9 mouse cellular contexts compared by ENCODE assay signal in genomic region chr3:152666991-152667355, GRCm38 (mm10). TPM values are rescaled to one million over a fixed set of nuclear protein-coding genes. Genes with fewer than 3 reads are reported as not detected.
A peak's percentile ranks its signal among the peaks of the same experiment; 100 is the strongest.
DNase-seq lines count a peak whose midpoint lies in the region; ATAC-seq and TF ChIP-seq lines count a peak whose summit lies in the region.
"Had no signal": no experiment of that assay in that cellular context is flagged by ENCODE, and none has a peak within 500 bp of the region (broad histone marks: within the 10 kb centered on the region; RNA-seq: fewer than 3 reads in every experiment).

No protein-coding gene starts in this region.

- peak overlapping the region; percentile 68 for H3K4me3 ChIP-seq in forebrain, embryonic 10.5 days
- peak overlapping the region; percentile 59 for H3K4me3 ChIP-seq in midbrain, embryonic 13.5 days (replicated peaks)
- no peak overlapping the region for H3K4me3 ChIP-seq in thymus, adult 2 months (ENCODE audit: control insufficient read depth, insufficient read depth, low read length)

- peaks cover 15% of the 10 kb centered on the region for H3K4me1 ChIP-seq in forebrain, embryonic 10.5 days
- peaks cover 12% of the 10 kb centered on the region for H3K4me1 ChIP-seq in midbrain, embryonic 13.5 days (replicated peaks)
- no peaks in the 10 kb centered on the region for H3K4me1 ChIP-seq in thymus, adult 2 months (replicated peaks; ENCODE audit: control insufficient read depth, insufficient read depth, low read length)

- peak overlapping the region; percentile 70 for H3K9ac ChIP-seq in midbrain, embryonic 13.5 days (replicated peaks)

- TF ChIP-seq POLR2A in thymus, adult 2 months (IDR thresholded peaks at IDR 0.05; ENCODE audit: control insufficient read depth, extremely low read depth, insufficient read depth, low read length, poor library complexity): no peak

- TF ChIP-seq CTCF in thymus, adult 2 months (IDR thresholded peaks at IDR 0.05; ENCODE audit: borderline replicate concordance, control insufficient read depth, extremely low read depth, insufficient read depth, low read length, poor library complexity): no peak

- H3K27ac ChIP-seq in forebrain, embryonic 10.5 days: no peak overlapping the region
- no peak overlapping the region for H3K27ac ChIP-seq in midbrain, embryonic 13.5 days
- no peak overlapping the region for H3K27ac ChIP-seq in thymus, adult 2 months (ENCODE audit: control insufficient read depth, insufficient read depth, low read length)

- peak overlapping the region; percentile 98 for H3K4me2 ChIP-seq in midbrain, embryonic 13.5 days (replicated peaks)

- H3K9me3 ChIP-seq in forebrain, embryonic 10.5 days: no peaks in the 10 kb centered on the region
- H3K9me3 ChIP-seq in midbrain, embryonic 13.5 days: no peaks in the 10 kb centered on the region
- H3K9me3 ChIP-seq: megakaryocyte, embryonic 14.5 days had no signal

- peaks cover 59% of the 10 kb centered on the region for H3K27me3 ChIP-seq in forebrain, embryonic 10.5 days (ENCODE audit: poor library complexity, severe bottlenecking)
- peaks cover 47% of the 10 kb centered on the region for H3K27me3 ChIP-seq in midbrain, embryonic 13.5 days
- no peaks in the 10 kb centered on the region; the same call in 1 of the 2 replicates for H3K27me3 ChIP-seq in thymus, adult 2 months (ENCODE audit: control insufficient read depth, insufficient read depth, low read length)

- H3K36me3 ChIP-seq in forebrain, embryonic 10.5 days (replicated peaks): no peaks in the 10 kb centered on the region
- no peaks in the 10 kb centered on the region for H3K36me3 ChIP-seq in midbrain, embryonic 13.5 days
- no peaks in the 10 kb centered on the region for H3K36me3 ChIP-seq in thymus, adult 2 months (ENCODE audit: control insufficient read depth, insufficient read depth, low read length)

- peak; percentile 49 for ATAC-seq in midbrain, embryonic 13.5 days
- ATAC-seq in megakaryocyte, adult 5-6 weeks (ENCODE audit: poor library complexity, severe bottlenecking): no peak

- 0% methylated on average over 16 of the region's 16 CpGs for WGBS in forebrain, embryonic 10.5 days
- under 1% methylated on average over 16 of the region's 16 CpGs for WGBS in midbrain, embryonic 13.5 days
- WGBS in thymus, adult 2 months: 11% methylated on average over 16 of the region's 16 CpGs

- DNase-seq in left cerebral cortex, adult 18-20 months (ENCODE audit: low spot score in 2 of 2): peak; percentile 42 to 69
- DNase-seq in left cerebral cortex, adult 11 months (ENCODE audit: low spot score): no peak
- DNase-seq in forebrain, embryonic 10.5 days (ENCODE audit: extremely low spot score, low spot score): peak; percentile 40
- DNase-seq in kidney, postnatal 10 days: peak; percentile 34
- DNase-seq in thymus, adult 2 months: no peak
- no peak for DNase-seq in thymus, postnatal 10 days (ENCODE audit: low spot score in 2 of 2)

RNA-seq across cellular contexts. Expression of gene Ak5, which starts 1.2 kb away (rescaled TPM):
- 100 to 1,000 TPM; 149 to 168 TPM for total RNA-seq in left cerebral cortex, adult 18-20 months (2021)
- 0.41 and 0.44 TPM in 2 replicates for polyA plus RNA-seq in forebrain, embryonic 10.5 days (2016; fragmentation: Nextera tagmentation; extraction: Ambion mirVana)
- polyA plus RNA-seq in midbrain, embryonic 13.5 days (2015; fragmentation: Nextera tagmentation; extraction: Ambion mirVana): 2.5 and 3.5 TPM in 2 replicates
- polyA plus RNA-seq in thymus, adult 2 months (2012; rRNA removed): 0.11 and 0.61 TPM in 2 replicates
- total RNA-seq in megakaryocyte, adult 5-6 weeks (2015): not detected in 2 replicates
- not detected in 2 replicates for total RNA-seq in megakaryocyte, adult 5-6 weeks (2017)

RNA-seq across cellular contexts. Expression of gene Pigk, which starts 46.9 kb away (rescaled TPM):
- total RNA-seq in left cerebral cortex, adult 18-20 months (2021): 10 to 100 TPM; 47.8 to 63.0 TPM
- 31.9 and 38.4 TPM in 2 replicates for polyA plus RNA-seq in forebrain, embryonic 10.5 days (2016; fragmentation: Nextera tagmentation; extraction: Ambion mirVana)
- polyA plus RNA-seq in midbrain, embryonic 13.5 days (2015; fragmentation: Nextera tagmentation; extraction: Ambion mirVana): 35.9 and 45.9 TPM in 2 replicates
- polyA plus RNA-seq in thymus, adult 2 months (2012; rRNA removed): 10.9 and 12.8 TPM in 2 replicates
- total RNA-seq in megakaryocyte, adult 5-6 weeks (2015): 41.4 and 56.0 TPM in 2 replicates
- 37.8 and 49.9 TPM in 2 replicates for total RNA-seq in megakaryocyte, adult 5-6 weeks (2017)

Comparison
In these comparisons a context has a peak if more than half of its experiments do, and no peak if none do; other contexts are left out.
1. DNase-seq: peak in left cerebral cortex, adult 18-20 months (2 of 2), forebrain, embryonic 10.5 days (single experiment) and kidney, postnatal 10 days (single experiment); none in left cerebral cortex, adult 11 months (single experiment), thymus, adult 2 months (single experiment) and thymus, postnatal 10 days (0 of 2).